Mouse (Mus musculus) ES-Bruce4 (cell line): Measurements from ENCODE around the gene Tenm4. TPM values are rescaled to one million over a fixed set of nuclear protein-coding genes. Genes with fewer than 3 reads are reported as not detected.

Experiments used
- H3K27ac ChIP-seq: 2 replicates; pipeline ENCODE4 v1.5.1; 2012; ENCODE audit warnings: low read length, inconsistent platforms; ENCODE audit not compliant: insufficient read depth
- H3K27me3 ChIP-seq: 2 replicates; pipeline ENCODE4 v1.6.1; 2012; ENCODE audit warnings: mild to moderate bottlenecking, low read length, inconsistent platforms; ENCODE audit not compliant: control insufficient read depth, poor library complexity, insufficient read depth, severe bottlenecking
- H3K36me3 ChIP-seq: 2 replicates; pipeline ENCODE4 v1.6.1; 2012; ENCODE audit warnings: inconsistent platforms, mild to moderate bottlenecking, low read length, moderate library complexity; ENCODE audit not compliant: control insufficient read depth, poor library complexity, insufficient read depth, severe bottlenecking
- H3K4me1 ChIP-seq: one replicate; pipeline ENCODE4 v1.8.1; 2011; ENCODE audit warnings: low read length; ENCODE audit not compliant: control insufficient read depth, insufficient read depth
- H3K4me3 ChIP-seq: 2 replicates; pipeline ENCODE4 v1.5.1; 2011; ENCODE audit warnings: low read depth, mild to moderate bottlenecking, low read length
- H3K9ac ChIP-seq: 2 replicates; pipeline ENCODE4 v1.6.1; 2012; ENCODE audit warnings: low read depth, mild to moderate bottlenecking, inconsistent platforms; ENCODE audit not compliant: poor library complexity, severe bottlenecking
- H3K9me3 ChIP-seq: replicated peaks from 2 replicates; pipeline ENCODE4 v1.6.1; 2012; ENCODE audit warnings: mild to moderate bottlenecking, low read length, inconsistent platforms; ENCODE audit not compliant: control insufficient read depth, poor library complexity, insufficient read depth, severe bottlenecking
- CTCF ChIP-seq: IDR thresholded peaks from one replicate; pipeline ENCODE4 v1.8.1; 2011; ENCODE audit warnings: low read depth, low read length
- EP300 ChIP-seq: IDR thresholded peaks from 2 replicates; pipeline ENCODE4 v1.6.1; 2011; ENCODE audit warnings: low read depth, low read length; ENCODE audit not compliant: insufficient read depth
- POLR2A ChIP-seq: IDR thresholded peaks from one replicate; pipeline ENCODE4 v1.8.1; 2011; ENCODE audit warnings: low read length; ENCODE audit not compliant: insufficient read depth
- polyA plus RNA-seq: library from polyadenylated mRNA; stranded (reverse); fragments of >200 nt; gene quantifications from 2 replicates; pipeline ENCODE4 v1.2.4, GENCODE M21; 2011; ENCODE audit warnings: low read depth; ENCODE audit not compliant: missing spikeins, insufficient read depth, insufficient read length

Tenm4 gene
- polyA plus RNA-seq, 1 experiment: 4.8 TPM

- Histone ChIP-seq H3K9ac (no peak overlapping the region), H3K27ac (no peak overlapping the region), H3K9me3 (no peaks in the 10 kb centered on the region), H3K4me3 (no peak overlapping the region), H3K36me3 (no peaks in the 10 kb centered on the region), H3K4me1 (no peaks in the 10 kb centered on the region), H3K27me3 (no peaks in the 10 kb centered on the region)
- TF ChIP-seq EP300 (no peak), CTCF (no peak), POLR2A (no peak)
Measured at GRCm38 (mm10) chr7:96390894-96391293, 219.8 kb downstream of the Tenm4 start.

DNA sequence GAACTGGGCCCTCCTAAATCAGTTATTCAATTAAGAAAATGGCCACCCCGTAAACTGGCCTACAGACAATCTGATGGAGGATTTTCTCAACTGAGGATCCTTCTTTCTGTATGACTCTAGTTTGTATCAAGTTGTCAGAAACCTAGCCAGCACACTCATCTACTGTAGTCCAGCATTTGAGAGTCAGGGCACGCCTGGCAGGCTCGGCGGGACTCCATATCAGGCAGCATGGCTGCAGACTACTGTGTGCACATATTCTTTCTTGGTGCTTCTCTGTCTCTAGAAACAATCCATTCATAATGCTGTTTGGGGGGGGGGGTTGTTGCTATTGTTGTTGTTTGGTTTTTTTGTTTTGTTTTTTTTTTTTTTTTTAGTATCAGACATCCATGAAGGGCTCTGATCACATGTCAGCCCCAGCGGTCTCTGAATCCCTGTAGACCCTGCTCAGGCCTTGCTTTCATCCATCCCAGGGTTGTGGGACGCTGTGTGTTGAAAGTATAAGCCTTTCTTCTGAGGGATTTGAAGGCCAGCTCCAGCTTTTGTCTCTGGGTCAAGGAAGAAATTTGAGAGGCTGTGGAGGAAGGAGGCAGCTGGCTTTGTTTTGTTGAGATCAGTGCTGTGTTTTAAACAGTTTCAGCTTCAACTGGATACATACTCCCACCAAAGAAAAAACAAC is 220.9 kb downstream of the Tenm4 start:
- Histone ChIP-seq H3K9ac (no peak overlapping the region), H3K27ac (no peak overlapping the region), H3K4me1 (no peaks in the 10 kb centered on the region), H3K27me3 (no peaks in the 10 kb centered on the region), H3K9me3 (no peaks in the 10 kb centered on the region), H3K4me3 (no peak overlapping the region), H3K36me3 (no peaks in the 10 kb centered on the region)
- TF ChIP-seq CTCF (no peak), EP300 (no peak), POLR2A (no peak)

- Histone ChIP-seq H3K4me1 (no peaks in the 10 kb centered on the region), H3K9ac (no peak overlapping the region), H3K36me3 (no peaks in the 10 kb centered on the region), H3K27ac (no peak overlapping the region), H3K4me3 (no peak overlapping the region), H3K27me3 (no peaks in the 10 kb centered on the region), H3K9me3 (no peaks in the 10 kb centered on the region)
- TF ChIP-seq POLR2A: no peak
- TF ChIP-seq CTCF: no peak
- TF ChIP-seq EP300: no peak
Measured at GRCm38 (mm10) chr7:96392600-96392999, 221.6 kb downstream of the Tenm4 start.

GRCm38 (mm10) chr7:96397940-96398339 is 226.9 kb downstream of the Tenm4 start:
- no peak for TF ChIP-seq POLR2A
- no peak for TF ChIP-seq EP300
- no peak for TF ChIP-seq CTCF
- Histone ChIP-seq H3K9me3 (no peaks in the 10 kb centered on the region), H3K36me3 (no peaks in the 10 kb centered on the region), H3K4me3 (no peak overlapping the region), H3K27ac (no peak overlapping the region), H3K9ac (no peak overlapping the region), H3K4me1 (no peaks in the 10 kb centered on the region), H3K27me3 (no peaks in the 10 kb centered on the region)

DNA sequence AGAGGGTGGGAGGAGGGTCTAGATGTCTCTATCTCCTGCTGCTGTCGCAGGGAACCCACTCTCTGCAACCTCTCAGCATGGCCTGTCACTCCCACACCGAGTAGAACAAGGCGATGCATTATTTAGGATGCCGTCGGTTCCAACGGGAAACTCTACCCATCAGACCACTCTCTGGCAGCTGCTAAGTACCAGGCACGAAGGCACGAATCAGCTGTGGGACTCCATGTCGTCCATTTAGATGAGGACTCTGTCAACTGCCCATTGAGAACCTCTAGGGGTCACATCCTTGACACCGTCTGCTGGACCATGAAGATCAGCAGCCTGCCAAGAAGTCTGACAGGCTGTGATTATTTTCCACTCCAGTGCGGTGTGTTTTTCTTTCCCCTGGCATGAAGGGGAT is 229.4 kb downstream of the Tenm4 start:
- Histone ChIP-seq H3K27me3 (no peaks in the 10 kb centered on the region), H3K27ac (no peak overlapping the region), H3K4me1 (no peaks in the 10 kb centered on the region), H3K9ac (no peak overlapping the region), H3K9me3 (no peaks in the 10 kb centered on the region), H3K4me3 (no peak overlapping the region), H3K36me3 (no peaks in the 10 kb centered on the region)
- TF ChIP-seq EP300 (no peak), POLR2A (no peak), CTCF (no peak)

GRCm38 (mm10) chr7:96406630-96407214 is 235.7 kb downstream of the Tenm4 start:
- no peak overlapping the region for H3K9ac ChIP-seq
- no peak overlapping the region for H3K27ac ChIP-seq
- no peaks in the 10 kb centered on the region for H3K36me3 ChIP-seq
- no peaks in the 10 kb centered on the region for H3K27me3 ChIP-seq
- H3K4me3 ChIP-seq: no peak overlapping the region
- TF ChIP-seq POLR2A (no peak), CTCF (no peak), EP300 (no peak)
- no peaks in the 10 kb centered on the region for H3K9me3 ChIP-seq
- no peaks in the 10 kb centered on the region for H3K4me1 ChIP-seq
